Mouse (Mus musculus) embryonic fibroblast, embryonic 13.5 days (primary cell): ENCODE results near the gene Rnf214. TPM values are rescaled to one million over a fixed set of nuclear protein-coding genes. Genes with fewer than 3 reads are reported as not detected.

Source experiments
- H3K27ac ChIP-seq: 2 replicates; pipeline ENCODE4 v1.5.1; 2012; ENCODE audit warnings: low read length, control low read depth, inconsistent platforms; ENCODE audit not compliant: insufficient read depth
- H3K4me1 ChIP-seq: 2 replicates; pipeline ENCODE4 v1.6.1; 2011; ENCODE audit warnings: low read length; ENCODE audit not compliant: control insufficient read depth, insufficient read depth
- H3K4me3 ChIP-seq: 2 replicates; pipeline ENCODE4 v1.5.1; 2011; ENCODE audit warnings: mild to moderate bottlenecking, control low read depth, low read length; ENCODE audit not compliant: insufficient read depth
- CTCF ChIP-seq: IDR thresholded peaks from 2 replicates; pipeline ENCODE4 v1.5.1; 2011; ENCODE audit warnings: mild to moderate bottlenecking, control low read depth, low read length, moderate library complexity, borderline replicate concordance; ENCODE audit not compliant: insufficient read depth
- POLR2A ChIP-seq: IDR thresholded peaks from 2 replicates; pipeline ENCODE4 v1.6.1; 2011; ENCODE audit warnings: low read depth, mild to moderate bottlenecking, control low read depth, low read length, moderate library complexity
- polyA plus RNA-seq: library from polyadenylated mRNA; stranded (reverse); fragments of >200 nt; gene quantifications from 2 replicates; pipeline ENCODE4 v1.2.4, GENCODE M21; 2011; ENCODE audit warnings: low read depth; ENCODE audit not compliant: missing spikeins, insufficient read length

Gene Rnf214
- polyA plus RNA-seq, 1 experiment = 43.6 TPM

DNA sequence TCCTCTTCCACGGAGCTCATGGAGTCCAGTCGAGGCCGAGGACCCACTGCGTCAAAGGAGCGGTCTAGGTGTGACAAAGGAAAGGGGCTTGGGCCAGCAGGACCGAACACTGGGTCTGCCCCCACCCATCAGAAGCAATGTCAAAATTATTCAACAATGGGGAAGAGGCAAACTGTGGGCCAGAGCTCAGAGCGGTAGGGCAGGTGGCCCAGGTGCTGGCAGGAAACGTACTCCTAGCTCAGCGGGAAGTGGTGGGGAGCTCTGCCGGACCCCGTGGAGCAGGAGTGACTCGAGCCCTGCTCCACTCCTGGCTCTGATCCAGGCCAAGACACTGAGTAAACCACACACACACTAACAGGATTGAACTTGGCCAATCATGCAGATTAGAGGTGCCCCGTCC lies 39.0 kb upstream of the Rnf214 start:
- TF ChIP-seq CTCF = no peak
- TF ChIP-seq POLR2A = no peak
- Histone ChIP-seq H3K4me1 (no peaks in the 10 kb centered on the region), H3K27ac (no peak overlapping the region), H3K4me3 (no peak overlapping the region)

DNA sequence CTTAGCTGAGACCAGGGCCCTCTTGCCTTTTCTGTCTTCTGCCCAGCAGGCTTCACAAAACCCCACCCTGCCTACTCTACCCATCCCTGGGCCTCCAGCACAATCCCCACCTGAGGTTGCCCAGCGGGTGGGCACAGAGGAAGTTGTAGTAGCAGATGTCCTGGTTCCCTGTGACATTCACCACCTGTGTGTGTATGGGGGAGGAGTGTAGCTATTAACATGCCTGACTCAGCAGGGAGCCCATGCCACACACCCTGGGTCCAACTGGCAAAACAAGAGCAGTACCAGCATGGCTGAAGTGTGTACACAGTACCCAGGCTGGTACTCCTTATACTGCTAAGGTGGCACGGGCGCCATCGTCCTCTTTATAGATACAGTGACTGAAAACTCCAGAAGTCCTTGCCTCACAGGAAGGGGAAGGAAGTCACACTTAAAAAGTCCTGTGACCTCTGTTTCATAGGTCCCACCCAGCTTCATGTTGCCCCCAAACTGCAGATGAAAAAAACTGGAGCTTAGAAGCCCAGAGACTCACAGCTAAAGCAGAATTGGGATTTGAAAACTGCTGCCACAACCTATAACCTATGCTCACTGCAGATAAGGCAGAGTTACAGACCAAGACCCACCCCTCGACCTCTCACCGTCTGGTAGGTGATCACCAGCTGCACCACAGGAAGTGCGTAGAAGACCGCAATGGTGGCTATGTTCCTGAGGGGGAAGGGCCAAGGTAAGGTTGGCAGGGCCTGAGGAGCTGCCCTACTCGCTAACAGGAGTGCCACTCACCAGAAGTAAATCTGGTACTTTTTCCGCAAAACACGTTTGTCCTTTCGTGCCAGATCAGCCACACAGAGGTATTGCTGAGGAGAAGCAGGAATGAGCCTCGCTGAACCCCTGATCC lies 38.0 kb upstream of the Rnf214 start:
- Histone ChIP-seq H3K27ac (no peak overlapping the region), H3K4me1 (no peaks in the 10 kb centered on the region; the same call in 1 of the 2 replicates), H3K4me3 (no peak overlapping the region)
- TF ChIP-seq CTCF (no peak), POLR2A (no peak)

DNA sequence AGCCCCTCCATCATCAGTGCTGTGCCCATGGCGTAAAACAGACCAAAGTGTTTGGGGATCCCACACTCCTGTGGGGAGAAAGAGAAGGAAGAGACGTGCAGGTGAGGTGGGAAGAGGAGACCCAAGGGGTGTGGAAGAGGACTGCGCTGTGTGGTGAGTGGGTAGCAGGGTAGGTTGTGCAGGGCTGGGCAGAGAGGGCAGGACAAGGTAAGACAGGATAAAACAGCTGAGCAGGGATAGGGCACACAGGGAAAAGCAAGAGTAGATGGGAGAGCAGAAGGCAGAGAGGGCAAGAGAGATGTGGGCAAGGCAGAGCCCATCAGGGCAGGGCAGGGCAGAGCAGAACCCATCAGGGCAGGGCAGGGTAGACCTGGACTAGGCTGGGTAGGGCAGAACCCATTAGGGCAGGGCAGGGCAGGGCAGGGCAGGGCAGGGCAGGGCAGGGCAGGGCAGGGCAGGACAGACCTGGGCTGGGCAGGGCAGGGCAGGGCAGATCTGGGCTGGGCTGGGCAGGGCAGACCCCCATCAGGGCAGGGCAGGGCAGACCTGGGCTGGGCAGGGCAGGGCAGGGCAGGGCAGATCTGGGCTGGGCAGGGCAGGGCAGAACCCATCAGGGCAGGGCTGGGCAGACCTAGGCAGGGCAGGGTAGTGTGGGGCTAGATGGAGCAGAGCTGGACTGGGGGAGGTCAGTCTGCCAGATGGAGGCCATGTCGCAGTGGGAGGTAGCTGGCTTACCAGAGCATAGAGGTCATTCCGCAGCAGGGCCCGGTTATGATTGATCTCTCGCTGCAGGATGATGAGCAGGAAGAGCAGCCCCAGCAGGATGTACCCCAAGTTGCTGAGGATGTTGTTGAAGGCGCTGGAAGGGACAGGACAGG lies 37.2 kb upstream of the Rnf214 start:
- TF ChIP-seq CTCF (no peak), POLR2A (no peak)
- no peaks in the 10 kb centered on the region; the same call in 1 of the 2 replicates for H3K4me1 ChIP-seq
- H3K27ac ChIP-seq = no peak overlapping the region
- H3K4me3 ChIP-seq = no peak overlapping the region

DNA sequence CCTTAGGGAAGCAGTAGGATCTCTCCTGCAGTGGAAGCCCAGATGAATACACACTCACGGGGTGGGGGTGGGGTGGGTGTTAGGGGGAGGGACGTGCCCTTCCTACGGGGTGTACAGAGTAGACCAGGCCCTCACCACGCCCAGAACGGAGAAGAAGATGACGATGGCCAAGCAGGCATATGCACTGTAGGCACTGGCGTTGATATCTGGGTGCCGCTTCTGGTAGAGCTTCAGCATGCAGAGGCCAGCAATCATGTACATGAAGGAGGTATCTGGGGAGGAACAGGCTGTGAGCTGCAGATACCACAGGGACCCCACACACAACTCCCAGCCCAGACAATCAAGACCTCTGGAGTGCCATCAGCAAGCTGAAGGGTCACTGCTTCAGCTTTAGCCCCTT lies 36.2 kb upstream of the Rnf214 start:
- Histone ChIP-seq H3K27ac (no peak overlapping the region), H3K4me1 (no peaks in the 10 kb centered on the region; the same call in 1 of the 2 replicates), H3K4me3 (no peak overlapping the region)
- TF ChIP-seq POLR2A = no peak
- TF ChIP-seq CTCF = no peak

DNA sequence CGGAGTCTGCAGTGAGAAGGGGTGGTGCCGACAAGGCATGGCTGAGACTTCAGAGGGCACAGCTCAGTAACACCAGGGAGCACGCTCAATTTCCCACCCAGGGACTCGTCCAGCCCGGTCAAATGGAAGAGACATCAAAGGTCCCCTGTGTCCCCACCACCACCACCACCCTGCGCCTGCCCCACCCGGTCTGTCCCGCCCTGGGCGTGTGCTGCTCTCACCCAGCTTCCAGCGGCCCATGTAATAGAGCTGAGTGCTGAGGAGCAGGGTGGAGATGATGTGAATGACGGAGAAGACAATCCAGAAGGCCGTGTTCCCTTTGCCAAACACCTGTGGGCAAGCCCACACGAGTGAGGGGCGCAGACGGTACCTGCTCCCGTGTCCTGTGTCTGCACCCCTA lies 35.8 kb upstream of the Rnf214 start:
- TF ChIP-seq CTCF (no peak), POLR2A (no peak)
- Histone ChIP-seq H3K27ac (no peak overlapping the region), H3K4me3 (no peak overlapping the region), H3K4me1 (no peaks in the 10 kb centered on the region; the same call in 1 of the 2 replicates)

DNA sequence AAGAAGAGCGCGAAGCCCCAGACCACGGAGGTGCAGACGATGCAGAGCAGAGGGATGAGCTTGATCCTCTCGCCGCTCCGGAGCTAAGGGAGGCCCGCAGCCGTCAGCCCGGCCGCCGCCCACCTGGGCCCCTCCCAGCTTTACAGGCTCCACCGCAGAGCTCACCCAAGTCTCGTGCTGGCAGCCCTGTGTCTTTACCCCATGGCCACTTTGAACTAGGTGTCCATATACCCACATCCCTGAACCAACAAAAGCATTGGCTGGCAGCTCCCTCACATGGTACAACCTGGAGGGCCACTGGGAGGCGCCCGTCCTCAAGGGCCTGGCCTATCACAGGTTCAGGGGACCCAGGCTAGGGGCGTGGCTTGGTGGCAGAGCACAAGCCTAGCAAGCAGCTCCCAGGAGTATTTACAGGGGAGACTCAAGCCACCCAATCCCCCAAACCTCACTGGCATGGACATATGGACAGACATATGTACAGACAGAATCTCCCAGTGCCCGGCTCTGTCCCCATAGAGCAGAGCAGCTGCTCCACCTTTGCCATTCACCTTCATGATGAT lies 34.7 kb upstream of the Rnf214 start:
- Histone ChIP-seq H3K4me3 (no peak overlapping the region), H3K27ac (no peak overlapping the region), H3K4me1 (peaks cover 4% of the 10 kb centered on the region)
- TF ChIP-seq POLR2A (no peak), CTCF (no peak)

DNA sequence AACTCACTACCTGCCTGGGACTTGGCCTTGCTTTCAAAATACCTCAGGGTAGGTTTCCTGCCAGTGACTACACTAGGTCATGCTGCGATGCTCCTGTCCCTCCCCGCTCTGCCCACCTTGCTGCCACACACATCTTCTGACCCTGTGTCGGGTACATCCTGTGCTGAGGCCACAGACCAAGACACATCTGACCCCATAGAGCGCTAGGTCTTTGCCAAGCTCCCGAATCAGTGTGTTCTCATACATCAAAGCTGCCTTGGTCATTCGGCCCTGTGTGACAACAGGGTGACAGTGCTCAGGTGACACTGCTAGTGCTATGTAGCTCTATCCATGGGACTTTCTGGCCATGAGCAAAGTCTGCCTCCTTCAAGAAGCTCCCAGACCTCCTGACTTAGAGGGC lies 33.1 kb upstream of the Rnf214 start:
- H3K27ac ChIP-seq = no peak overlapping the region
- H3K4me1 ChIP-seq = peaks cover 7% of the 10 kb centered on the region
- TF ChIP-seq POLR2A = no peak
- no peak for TF ChIP-seq CTCF
- H3K4me3 ChIP-seq = no peak overlapping the region

DNA sequence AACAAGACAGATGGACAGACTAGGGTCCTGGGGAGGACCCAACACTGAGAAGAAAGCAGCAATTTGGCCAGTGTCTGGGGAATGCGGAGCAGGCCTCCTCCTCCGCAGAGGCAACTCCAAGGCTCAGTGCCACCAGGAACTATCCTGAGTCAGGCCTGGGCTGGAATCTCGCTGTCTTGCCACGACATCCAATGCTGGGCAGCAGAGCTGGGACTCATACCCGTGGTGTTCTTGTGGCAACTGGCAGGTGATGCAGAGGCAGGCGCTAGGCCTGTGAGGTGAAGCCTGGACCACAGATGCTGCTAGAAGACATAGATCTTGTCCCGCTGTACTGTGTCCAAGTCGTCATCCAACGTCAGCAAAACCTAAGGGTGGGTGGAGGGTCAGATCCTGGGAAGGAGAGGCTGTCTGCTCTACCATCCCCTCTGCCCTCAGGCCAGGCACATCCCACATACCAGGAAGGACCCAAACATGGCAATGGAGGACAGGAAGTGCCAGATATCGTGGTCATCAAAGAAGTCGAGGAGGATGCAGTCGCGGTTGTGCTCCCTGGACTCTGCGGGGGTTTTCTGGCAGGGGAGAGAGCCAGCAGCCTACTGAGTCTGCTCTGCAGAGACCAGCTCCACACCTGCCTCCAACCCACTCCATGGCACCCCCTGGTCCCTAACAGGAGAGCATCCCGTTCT lies 32.4 kb upstream of the Rnf214 start:
- Histone ChIP-seq H3K4me3 (no peak overlapping the region), H3K27ac (no peak overlapping the region), H3K4me1 (peaks cover 7% of the 10 kb centered on the region)
- TF ChIP-seq POLR2A (no peak), CTCF (no peak)

DNA sequence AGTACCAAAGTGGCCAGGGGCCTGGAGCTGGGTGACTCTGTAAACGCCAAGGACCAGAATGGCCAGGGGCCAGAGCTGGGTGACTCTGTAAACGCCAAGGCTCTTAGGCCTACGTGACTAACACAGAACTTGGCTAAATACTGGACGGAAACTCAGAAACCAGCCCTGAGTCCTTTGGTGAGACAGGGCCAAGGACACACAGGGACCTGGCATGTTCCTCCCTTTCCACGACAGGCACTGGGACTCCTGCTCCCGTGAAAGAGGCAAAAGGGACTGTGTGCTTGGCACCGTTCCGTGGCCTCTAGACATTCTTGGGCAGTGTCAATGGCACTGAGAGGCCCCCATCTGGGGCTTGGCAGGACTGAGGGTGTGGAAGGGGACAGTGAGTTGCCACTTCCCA lies 31.4 kb upstream of the Rnf214 start:
- Histone ChIP-seq H3K4me1 (peaks cover 7% of the 10 kb centered on the region), H3K27ac (no peak overlapping the region), H3K4me3 (no peak overlapping the region)
- TF ChIP-seq POLR2A (no peak), CTCF (no peak)
